Mouse (Mus musculus) thymus, postnatal 10 days (tissue): ENCODE data around the gene Fzr1.
A peak's percentile ranks its signal among the peaks of the same experiment; 100 is the strongest.

Experiments
- DNase-seq, 2 experiments: peaks; one replicate each; pipeline ENCODE4 v3.0.0; 2021; ENCODE audit warnings: low spot score in 2 of 2

The Fzr1 gene

DNA sequence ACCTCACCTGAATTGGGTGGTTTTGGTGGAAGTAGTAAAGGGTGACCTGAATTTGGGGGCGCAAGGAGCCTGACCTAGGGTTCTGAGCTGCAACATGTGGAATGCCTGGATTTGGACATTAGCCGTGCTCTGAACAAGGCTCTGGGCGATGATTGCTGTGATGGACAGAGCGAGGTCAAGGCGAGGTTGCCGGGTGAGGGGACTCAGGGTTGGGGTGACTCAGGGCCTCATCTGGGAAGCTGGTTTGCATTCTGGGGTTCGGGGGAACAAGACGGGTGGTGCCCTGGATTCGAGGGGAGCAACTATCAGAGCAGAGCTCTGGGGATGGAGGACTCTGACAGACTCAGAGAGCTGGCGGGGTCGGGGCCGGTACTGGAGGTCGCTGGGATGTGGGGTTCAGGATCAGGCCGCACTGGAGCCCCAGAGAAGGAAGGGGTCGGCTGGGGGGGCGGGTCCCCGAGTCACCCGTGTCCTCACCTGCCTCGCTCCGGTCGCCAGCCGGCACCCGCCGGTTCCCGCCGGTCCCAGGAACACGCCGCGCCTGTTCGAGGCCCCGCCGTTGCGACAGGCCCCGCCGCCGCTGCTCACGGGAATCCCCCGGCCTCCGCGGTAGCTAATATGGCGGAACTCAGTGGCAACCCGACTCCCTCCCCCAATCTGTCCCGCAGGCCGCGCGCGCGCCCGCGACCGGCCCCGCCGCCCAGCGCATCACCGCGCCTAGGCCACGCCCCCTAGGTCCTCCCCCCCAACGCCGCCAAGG, at the start of gene Fzr1:
Fzr1 (minus strand) TSS at position 724 of the 760 bp plus-strand sequence.
- DNase-seq: no peak

DNA sequence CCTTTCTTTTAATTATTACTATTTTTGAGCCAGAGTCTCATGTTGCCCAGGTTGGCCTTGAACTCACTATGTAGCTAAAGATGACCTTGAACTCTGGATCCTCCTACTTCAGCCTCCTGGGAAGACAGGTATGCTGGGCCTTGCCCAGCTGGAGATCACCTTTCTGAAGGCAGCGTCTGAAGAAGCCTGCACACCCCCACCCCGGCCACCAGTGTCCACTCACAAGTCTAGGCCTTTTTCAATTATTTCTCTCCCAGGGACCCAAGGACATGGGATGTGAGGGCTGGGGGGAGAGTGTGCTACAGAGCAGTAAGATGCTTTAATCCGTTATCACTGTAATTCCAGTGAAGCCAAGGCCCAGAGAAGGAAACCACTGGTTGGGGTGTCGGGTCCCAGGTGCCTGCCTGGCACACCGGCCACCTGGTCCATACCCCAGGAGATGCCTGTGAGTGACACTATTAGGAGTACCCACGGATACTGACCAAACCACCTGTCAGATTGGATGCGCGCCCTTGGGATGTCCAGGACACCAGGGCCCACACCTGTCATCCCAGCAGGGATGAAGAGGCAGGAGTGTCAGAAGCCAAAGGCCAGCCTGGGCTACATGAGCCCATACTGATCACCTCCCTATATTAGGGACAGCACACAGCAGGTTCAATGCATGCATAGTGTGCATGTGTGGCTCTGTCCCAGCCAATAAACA, 49.6 kb upstream of the Fzr1 start:
- DNase-seq: no peak

DNA sequence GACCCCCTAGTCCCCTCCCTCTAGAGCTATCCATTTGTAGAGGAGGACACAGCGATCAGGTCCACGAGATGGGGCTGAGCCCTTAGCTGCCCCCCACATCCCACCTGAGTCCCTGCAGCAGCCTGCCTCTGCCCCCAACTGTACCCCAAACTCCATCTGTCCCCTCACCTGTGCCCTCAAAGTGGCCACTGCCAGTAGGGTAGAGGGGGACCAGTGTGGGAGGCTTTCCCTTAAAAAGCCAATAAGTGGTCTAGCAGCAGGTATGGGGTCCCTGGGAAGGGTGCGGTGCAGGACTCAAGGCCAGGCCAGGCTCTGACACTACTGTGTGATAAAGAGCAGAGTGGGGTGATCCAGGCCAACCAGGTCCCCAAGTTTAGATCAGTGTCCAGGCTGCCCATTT, 49.0 kb upstream of the Fzr1 start:
- no peak for DNase-seq

DNA sequence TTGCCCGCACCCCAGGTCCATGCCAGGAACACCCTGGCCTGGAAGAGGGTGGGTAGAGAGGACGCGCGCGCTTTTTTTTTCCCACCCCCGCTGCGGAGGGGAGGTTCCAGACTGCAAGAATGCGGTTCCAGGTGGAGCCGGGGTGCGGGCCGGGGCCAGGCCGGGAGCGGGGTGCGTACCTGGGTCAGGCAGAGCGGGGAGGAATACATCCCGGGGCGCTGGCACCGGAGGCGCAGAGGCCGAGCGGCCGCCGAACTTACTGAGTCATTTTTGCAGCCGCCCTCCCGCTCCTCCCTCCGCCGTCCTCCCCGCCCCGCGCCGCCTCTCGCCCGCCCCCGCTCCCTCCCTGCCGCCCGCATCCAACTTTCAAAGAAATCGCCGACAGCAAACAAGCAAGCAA, 48.6 kb upstream of the Fzr1 start:
- DNase-seq: no peak

DNA sequence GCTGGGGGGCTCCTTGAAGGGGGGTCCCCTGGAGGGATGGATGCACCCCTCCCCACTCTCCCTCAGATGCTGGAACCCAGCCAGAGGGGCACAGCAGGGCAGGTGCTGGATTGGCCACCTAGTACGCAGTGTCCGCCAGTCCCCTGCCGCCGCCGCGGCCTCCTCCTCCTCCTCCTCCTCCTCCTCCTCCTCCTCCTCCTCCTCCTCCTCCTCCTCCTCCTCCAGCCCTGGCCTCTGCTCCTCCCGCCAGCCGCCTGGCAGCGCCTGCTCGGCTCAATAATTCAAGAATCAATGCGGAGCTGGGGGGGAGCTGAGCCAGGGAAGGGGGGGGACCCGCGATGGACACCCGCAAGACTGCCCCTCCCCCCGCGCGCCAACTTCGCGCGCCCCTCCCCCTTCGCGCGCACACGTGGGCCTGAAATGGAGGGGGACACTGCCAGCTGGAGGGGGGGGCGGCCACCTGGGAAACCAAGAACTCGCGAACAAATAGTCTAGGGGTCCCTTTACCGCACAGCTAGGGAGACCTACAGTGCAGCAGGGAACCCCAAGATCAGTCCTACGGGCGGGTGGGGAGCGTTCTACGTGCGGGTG, 47.9 kb upstream of the Fzr1 start:
- no peak for DNase-seq

DNA sequence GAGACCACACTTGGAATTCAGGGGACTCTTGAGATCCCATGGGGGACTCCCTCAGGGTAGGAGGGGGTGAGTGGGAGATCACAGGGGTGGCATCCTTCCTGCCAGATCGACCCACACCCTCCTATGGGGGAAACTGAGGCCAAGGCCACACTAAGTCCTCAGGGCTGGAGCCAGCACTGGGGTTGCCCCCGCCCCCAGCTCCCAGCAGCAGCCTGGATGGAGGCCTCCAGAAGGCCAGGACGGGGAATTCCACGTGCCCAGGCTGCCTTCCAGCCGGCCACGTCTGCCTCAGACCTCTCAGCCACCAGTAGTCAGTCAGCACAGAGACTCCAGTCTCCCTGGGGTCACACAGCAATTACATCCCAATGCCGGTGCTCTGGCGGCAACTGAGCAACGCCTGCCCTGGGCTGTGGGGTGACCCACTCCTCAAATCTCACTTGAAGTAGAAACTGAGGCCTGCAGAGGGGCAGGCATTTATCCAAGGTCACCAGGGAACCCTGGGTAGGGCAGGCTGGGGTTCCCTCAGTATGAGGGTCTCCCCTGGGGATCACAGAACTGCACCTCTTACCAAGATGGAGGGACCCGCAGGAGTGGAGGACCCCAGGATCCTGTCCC, 47.0 kb upstream of the Fzr1 start:
- DNase-seq: no peak

DNA sequence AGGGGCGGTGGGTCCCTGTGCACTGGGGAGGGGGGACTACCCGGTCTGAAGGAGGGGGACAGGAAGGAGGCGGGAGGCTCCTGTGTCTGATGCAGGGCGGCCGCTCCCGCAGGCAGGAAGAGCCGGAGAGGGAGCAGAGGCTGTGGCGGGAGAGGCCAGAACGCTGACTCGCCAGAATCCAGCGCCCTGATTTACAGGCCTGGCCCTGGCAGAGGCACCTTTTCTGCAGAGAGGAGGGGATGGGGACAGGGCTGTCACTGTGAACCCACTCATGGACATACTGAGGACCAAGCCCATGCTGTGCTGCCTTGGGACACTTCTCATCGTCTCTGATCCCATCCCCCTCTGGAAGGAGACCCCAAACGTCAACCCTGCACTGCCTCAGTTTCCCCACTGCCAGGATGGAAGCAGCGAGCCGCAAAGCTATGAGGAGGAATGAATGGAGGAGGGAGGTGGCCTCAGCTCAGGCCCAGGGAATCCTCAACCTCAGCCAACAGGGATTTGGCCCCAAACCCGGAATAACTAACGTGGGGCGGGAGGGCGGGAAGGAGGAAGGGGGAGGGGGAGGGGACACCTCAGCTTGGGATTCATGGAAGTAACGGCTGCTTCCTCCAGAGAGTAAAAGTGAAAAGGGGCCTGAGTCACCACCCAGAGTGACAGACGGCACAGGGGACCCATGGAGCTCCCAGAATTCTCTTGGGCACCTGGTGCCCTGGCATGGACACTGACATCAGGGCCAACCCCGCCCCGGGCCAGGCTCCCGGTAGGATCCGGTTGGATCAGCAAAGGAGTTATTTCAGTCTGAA, 46.1 kb upstream of the Fzr1 start:
- DNase-seq: peak in 1 of 2 experiments; percentile 3

DNA sequence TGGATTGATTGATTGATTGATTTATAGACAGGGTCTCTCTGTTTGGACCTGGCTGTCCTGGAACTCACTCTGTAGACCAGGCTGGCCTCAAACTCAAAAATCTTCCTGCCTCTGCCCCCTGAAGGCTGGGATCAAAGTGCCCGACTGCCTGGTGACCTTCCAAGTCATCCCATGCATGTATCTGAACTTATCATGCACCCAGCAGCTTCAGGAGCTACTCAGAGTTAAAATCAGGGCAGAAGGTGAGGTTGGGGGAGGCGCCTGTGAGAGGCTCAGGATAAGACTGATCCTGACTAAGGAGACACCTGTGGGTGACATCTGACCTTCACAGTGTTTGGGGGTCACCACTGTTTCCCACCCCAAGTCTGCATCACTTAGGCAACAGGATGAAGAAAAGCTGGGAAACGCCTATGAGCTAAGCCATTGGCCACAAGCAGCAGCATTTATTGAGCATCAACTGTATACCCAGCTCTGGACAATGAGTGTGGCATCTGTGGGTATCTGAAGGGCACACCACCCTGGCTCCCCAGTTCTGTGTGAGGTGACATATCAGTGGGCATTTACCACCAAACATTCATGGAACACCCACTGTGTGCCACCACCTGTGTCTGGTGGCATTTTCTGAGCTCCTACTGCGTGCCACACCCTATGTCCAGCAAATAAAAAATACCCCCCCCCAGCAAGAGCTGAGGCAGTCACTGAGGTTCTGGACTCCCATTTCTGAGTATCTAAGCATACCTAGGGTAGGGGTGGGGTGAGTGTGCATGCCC, 45.3 kb upstream of the Fzr1 start:
- no peak for DNase-seq

DNA sequence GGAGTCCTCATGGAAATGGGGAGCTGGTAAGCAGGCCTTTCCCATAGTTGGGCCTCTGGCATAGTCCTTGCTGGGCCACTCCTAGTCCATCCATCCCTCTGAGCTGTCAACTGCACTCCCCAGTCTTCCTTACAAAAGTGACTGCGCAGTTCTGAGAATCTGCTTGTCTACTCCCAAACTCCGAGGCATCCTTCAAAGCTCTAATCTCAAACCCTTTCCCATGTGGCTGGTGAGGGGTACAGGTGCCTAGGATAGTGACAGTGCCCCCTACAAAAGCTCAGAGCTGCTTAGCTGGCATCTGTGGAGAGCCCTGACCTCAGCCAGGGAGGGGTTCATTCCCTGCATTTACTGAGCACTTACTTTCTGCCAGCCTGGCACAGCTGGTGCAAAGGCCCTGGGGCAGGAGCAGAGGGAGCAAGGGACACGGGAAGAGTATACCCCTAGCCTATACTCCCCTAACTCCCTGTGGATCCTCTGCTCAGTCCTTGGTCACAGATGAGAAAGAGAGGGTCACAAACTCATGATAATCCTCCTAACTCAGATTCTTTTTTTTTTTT, 44.4 kb upstream of the Fzr1 start:
- DNase-seq: no peak

DNA sequence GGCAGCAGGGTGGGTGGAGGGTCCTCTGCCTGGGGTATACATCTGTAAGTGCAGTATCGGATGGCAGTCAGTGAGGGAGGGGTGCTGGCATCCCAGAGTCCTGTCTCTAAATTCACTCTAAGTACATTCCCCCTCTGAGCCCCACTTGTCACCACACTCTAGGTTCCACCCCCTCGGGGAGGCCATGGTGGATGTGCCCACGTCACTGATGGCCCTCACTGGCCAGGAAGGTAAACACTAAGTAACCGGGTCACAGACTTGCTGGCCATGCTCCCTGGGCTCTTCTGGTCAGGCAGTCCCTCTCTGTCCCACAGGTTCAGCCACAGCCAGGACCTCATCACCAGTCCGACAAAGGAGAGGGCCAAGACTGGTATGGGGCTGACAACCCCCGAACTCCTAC, 43.9 kb upstream of the Fzr1 start:
- DNase-seq: no peak

DNA sequence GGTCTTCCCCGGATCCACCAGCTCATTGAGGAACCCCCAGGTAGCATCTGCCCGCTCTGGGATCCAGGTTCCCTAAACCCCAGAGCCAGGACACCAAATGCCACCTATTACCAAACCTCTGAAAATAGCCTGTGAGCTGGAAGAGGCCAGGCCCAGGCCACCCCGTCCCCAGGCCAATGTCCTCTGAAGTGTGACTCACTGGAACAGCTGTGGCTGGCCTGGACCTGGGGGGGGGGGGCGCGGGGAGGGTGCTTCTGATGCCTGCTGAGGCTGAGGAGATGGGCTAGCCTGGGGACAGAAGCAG, 43.4 kb upstream of the Fzr1 start:
- no peak for DNase-seq

DNA sequence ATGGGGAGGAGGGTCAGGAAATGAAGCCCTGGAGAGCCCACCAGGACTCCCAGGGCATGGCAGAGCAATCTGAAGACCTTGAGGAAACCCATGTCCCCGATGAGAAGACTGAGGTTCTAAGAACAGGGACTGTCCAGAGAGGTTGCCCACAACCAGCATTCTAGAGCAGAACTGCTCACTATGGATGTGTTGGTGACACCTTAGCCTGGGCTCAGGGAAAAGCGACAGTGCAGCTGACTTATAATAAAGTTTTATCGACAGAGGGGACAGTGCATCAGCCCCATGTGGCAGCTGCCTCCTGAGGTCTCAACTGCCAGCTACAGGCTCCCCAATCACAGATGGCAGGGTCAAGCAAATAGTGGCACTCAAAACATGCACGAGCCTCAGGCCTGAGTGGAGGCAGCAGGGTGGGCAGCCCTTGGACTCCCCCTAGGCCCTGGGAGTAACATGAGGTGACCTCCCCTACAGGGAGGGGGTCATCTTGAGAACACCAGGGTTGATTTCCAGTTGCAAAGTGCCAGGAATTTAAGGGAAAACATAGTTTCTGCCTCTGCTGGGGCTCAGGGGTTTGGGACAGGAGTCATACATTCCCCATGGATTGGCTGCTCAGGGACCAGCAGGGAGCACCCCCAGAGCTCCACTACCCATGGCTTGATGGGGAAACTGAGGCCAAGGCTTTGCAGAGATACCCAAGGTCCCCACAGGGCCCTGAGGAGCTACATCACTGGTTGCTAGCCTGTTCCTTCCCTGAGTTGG, 42.9 kb upstream of the Fzr1 start:
- no peak for DNase-seq

DNA sequence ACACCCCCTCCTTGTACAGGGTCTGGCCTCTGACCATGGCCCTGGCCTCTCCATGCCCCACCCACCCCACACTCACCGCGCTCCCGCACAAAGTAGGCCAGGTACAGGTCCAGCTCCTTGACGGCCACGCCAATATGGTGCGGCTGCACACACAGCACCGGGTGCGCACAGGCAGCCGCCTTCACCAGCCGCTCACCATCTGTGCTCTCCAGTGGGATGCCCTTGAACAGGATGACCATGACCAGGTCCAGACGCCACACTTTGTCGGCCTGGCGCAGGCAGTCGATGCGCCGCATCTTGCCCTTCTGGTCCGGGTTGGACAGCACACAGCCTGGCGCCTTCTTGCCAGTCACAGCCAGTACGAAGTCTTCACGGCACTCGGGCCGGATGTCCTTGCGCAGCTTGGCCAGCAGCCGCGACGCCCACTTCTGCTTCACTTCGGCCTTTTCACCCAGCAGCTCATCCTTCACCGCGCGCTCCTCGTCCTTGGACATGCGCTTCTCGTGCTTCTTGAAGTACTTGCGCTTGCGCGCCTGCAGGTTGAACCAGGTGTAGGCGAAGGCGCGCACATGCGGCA, 42.0 kb upstream of the Fzr1 start:
- no peak for DNase-seq

DNA sequence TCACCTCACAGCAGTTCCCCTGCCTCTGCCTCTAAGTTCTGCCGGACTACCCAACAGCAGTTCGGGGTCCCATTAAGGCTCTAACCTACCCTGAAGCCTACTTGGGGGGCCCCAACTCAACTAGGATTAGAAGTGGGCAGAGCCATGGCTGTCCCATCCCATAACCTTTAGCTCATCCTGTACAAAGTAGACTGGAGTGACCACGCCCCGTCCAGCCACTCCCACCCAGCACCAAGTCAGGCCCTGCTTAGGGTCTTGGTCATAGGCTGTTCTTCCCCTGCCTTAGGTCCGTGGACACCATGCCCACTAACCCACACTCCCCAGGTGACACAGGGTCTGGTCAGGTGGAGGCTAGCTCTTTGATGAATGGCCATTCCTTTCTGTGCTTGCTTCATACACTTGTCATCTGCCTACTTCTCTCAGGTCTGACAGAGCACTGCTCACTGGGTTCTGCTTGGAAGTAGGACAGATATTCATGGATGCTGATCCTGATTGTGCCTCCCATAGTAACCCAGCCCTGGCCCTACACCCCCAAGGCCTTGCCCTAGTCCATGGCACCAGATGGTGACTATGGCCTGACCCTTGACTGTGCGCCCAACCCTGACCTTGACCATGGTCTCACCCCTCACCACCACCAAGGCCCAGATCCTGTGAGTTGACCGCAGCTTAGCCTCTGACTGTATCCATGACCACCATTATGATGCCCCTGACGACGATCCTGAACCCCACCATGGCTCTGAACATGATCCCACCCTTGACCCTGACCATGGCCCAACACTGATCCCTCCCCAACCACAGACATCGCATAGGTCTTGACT, 41.0 kb upstream of the Fzr1 start:
- no peak for DNase-seq

DNA sequence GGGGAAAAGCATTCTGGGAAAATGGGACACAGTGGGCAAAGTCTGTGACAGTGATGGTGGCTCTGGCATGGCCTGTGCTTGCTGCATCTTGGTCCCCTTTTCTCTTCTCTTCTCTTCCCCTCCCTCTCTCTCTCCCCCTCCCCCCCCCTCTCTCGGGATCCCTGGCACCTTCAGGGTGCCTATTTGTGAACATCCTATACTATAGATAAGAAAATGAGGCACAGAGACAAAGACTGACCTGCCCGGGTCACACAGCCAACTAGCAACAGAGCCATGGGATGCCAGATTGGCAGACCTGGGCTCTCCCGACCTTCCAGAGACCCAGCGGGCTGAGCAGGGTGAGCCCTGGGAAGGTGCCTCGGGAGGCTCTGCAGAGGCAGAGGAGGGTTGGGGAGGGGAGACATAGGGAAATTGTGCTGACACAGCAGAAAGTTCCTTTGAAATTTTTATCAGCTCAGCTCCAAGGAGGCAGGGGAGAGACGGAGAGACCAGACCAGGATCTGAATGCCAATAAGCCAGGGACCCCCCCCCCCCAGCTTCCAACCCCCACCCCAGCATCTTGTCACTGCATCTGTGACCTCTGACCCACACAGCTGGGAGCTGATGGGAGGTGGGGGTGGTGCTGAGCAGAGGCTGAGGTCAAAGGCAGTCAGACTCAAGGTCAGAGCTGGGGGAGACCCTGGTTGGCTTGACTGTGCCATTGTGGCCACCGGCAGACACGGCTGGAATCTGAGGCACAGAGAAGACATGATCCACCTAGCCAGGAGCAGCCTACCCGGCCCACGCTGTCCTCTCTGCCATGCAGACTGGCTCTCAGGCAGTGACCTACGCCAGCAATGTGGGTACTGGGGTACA, 40.1 kb upstream of the Fzr1 start:
- no peak for DNase-seq

DNA sequence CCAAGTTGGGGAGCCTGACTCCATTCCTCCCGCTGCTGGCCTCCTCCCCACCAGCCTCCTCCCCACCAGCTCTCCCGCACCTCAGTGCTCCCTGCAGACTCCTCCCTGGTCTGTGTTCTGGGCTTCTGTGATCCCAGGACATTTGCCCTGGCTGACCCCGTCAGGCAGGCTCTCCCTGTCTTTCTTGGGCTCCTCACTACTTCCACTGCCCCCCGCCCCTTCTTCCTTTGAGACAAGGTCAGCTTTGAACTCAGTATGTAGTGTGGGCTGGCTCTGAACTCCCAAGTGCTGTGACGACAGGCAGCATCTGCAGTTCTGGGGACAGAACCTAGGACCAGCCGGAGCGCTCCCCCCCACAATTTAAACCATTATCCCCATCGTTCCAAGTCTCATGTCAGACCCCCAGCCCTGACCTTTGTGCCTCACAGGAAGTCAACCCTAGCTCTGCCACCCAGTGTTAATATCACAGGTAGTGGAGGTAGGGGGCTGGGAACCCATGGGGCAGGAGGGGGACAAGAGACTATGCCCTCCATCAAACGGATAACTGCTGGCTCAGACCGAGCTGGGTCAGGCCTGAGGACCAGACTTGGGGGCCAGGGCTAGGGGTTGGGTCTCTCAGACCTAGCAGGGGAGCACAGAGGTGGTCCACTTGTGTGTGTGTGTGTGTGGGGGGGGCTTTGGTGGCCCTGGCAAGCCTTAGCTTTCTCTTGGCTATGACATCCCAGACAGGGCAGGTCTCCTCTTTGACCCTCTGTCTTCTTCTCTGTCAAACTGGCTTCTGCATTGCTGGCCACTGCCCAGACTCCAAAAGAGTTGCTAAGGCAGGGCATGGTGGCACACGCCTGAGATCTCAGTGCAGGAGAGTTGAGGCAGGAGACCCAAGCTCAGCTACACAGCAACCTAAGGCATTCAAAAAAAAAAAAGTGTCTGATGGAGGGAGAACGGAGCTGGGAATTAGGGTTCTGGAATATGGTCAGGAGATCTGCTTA, 39.2 kb upstream of the Fzr1 start:
- DNase-seq: no peak
